Mouse (Mus musculus) embryonic fibroblast, embryonic 13.5 days (primary cell): ENCODE measurements around the gene Osbp2.

Experiments used
- CTCF ChIP-seq: IDR thresholded peaks from 2 replicates; pipeline ENCODE4 v1.5.1; 2011; ENCODE audit warnings: mild to moderate bottlenecking, control low read depth, low read length, moderate library complexity, borderline replicate concordance; ENCODE audit not compliant: insufficient read depth
- POLR2A ChIP-seq: IDR thresholded peaks from 2 replicates; pipeline ENCODE4 v1.6.1; 2011; ENCODE audit warnings: low read depth, mild to moderate bottlenecking, control low read depth, low read length, moderate library complexity

DNA sequence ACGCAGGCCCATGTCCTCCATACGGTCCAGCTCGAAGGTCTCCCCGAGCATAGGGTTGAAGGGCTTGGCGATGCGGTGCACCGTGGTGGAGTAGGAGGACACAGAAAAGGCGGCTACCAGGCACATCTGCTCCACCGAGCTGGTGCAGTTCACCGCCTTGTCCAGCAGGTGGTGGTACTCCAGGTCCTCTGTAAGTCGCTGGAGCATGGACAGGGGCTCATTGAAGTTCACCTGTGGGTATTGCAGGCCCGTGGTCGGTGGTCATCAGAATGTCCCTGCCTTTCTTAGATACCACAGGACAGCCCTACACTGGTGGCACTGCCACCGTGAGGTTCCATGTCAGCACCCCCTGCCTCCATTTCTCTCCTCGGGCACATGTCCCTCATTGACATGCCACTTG, 149.2 kb downstream of the Osbp2 start:
- peak; percentile 90; the same call in 1 of the 2 replicates for TF ChIP-seq CTCF
- TF ChIP-seq POLR2A = no peak
